Mouse (Mus musculus) C2C12 (cell line): ENCODE measurements around the gene BC003965. TPM values are rescaled to one million over a fixed set of nuclear protein-coding genes. Genes with fewer than 3 reads are reported as not detected.
"Not testable (repeated sequence)": the region's sequence is repeated elsewhere in the genome, so short reads cannot be mapped to it uniquely, and the experiment has no call there.

Experiments used
- H3K27me3 ChIP-seq: one replicate; pipeline ENCODE4 v1.6.1; 2011; ENCODE audit not compliant: control insufficient read depth, insufficient read depth, insufficient read length
- H3K36me3 ChIP-seq: one replicate; pipeline ENCODE4 v1.6.1; 2011; ENCODE audit not compliant: control insufficient read depth, insufficient read depth
- H3K4me3 ChIP-seq: one replicate; pipeline ENCODE4 v1.5.1; 2011; ENCODE audit warnings: mild to moderate bottlenecking, control low read depth; ENCODE audit not compliant: poor library complexity, insufficient read depth, severe bottlenecking
- H3K79me2 ChIP-seq: one replicate; pipeline ENCODE4 v1.6.1; 2011; ENCODE audit not compliant: control insufficient read depth, insufficient read depth
- H3K79me3 ChIP-seq: one replicate; pipeline ENCODE4 v1.6.1; 2011; ENCODE audit warnings: low read depth, control low read depth
- H3ac ChIP-seq: one replicate; pipeline ENCODE3; 2011; ENCODE audit warnings: low read depth; ENCODE audit not compliant: control insufficient read depth, insufficient read length
- CEBPB ChIP-seq: IDR thresholded peaks from one replicate; pipeline ENCODE4 v1.6.1; 2011; ENCODE audit warnings: low read depth, mild to moderate bottlenecking, control low read depth, moderate library complexity
- CTCF ChIP-seq: IDR thresholded peaks from one replicate; pipeline ENCODE4 v1.5.1; 2011; ENCODE audit not compliant: control insufficient read depth, insufficient read depth, insufficient read length
- FOSL1 ChIP-seq: IDR thresholded peaks from one replicate; pipeline ENCODE4 v1.8.0; 2011; ENCODE audit warnings: mild to moderate bottlenecking, low read length; ENCODE audit not compliant: poor library complexity, insufficient read depth, severe bottlenecking
- MAX ChIP-seq: IDR thresholded peaks from one replicate; pipeline ENCODE4 v1.6.1; 2011; ENCODE audit warnings: mild to moderate bottlenecking, control low read depth
- MYOD1 ChIP-seq: IDR thresholded peaks from one replicate; pipeline ENCODE4 v1.6.1; 2011; ENCODE audit warnings: low read depth; ENCODE audit not compliant: control insufficient read depth, insufficient read length
- MYOG ChIP-seq: IDR thresholded peaks from one replicate; pipeline ENCODE4 v1.6.1; 2011; ENCODE audit not compliant: control insufficient read depth, insufficient read length; ENCODE audit errors: extremely low read depth
- USF1 ChIP-seq: IDR thresholded peaks from one replicate; pipeline ENCODE4 v1.6.1; 2011; ENCODE audit warnings: low read depth, mild to moderate bottlenecking, control low read depth, moderate library complexity
- polyA plus RNA-seq: library from polyadenylated mRNA; unstranded; fragments of >200 nt; fragmentation: generic; extraction: Trizol; gene quantifications from one replicate; pipeline ENCODE4 v1.2.1, GENCODE M21; 2012; ENCODE audit warnings: missing spikeins

The BC003965 gene
- polyA plus RNA-seq, 1 experiment: 14.3 TPM

- Histone ChIP-seq H3K4me3 (no peak overlapping the region), H3K36me3 (no peaks in the 10 kb centered on the region), H3K79me2 (no peaks in the 10 kb centered on the region), H3ac (no peak overlapping the region), H3K79me3 (no peaks in the 10 kb centered on the region), H3K27me3 (no peaks in the 10 kb centered on the region)
- TF ChIP-seq USF1 (no peak), CTCF (no peak), MYOG (no peak), MAX (no peak), FOSL1 (no peak), MYOD1 (no peak), CEBPB (no peak)
These were observed 40.4 kb downstream of the BC003965 start for GRCm38 (mm10) chr17:25224586-25225222.

GRCm38 (mm10) chr17:25225659-25226058 is 41.3 kb downstream of the BC003965 start:
- Histone ChIP-seq H3ac (no peak overlapping the region), H3K4me3 (no peak overlapping the region), H3K79me2 (no peaks in the 10 kb centered on the region), H3K27me3 (no peaks in the 10 kb centered on the region), H3K36me3 (no peaks in the 10 kb centered on the region), H3K79me3 (no peaks in the 10 kb centered on the region)
- no peak for TF ChIP-seq MAX
- TF ChIP-seq MYOD1: no peak
- no peak for TF ChIP-seq CTCF
- TF ChIP-seq CEBPB: no peak
- no peak for TF ChIP-seq FOSL1
- no peak for TF ChIP-seq MYOG
- TF ChIP-seq USF1: no peak

GRCm38 (mm10) chr17:25227991-25228390 is 43.6 kb downstream of the BC003965 start:
- no peaks in the 10 kb centered on the region for H3K79me2 ChIP-seq
- H3K4me3 ChIP-seq: no peak overlapping the region
- no peak for TF ChIP-seq MYOG
- TF ChIP-seq FOSL1: no peak
- TF ChIP-seq USF1: no peak
- TF ChIP-seq MYOD1: no peak
- TF ChIP-seq CEBPB: no peak
- no peak for TF ChIP-seq MAX
- no peak for TF ChIP-seq CTCF
- no peaks in the 10 kb centered on the region for H3K36me3 ChIP-seq
- H3K79me3 ChIP-seq: no peaks in the 10 kb centered on the region
- H3K27me3 ChIP-seq: no peaks in the 10 kb centered on the region
- H3ac ChIP-seq: no peak overlapping the region

GRCm38 (mm10) chr17:25230014-25230655 is 45.8 kb downstream of the BC003965 start:
- H3K27me3 ChIP-seq, H3K36me3 ChIP-seq, H3K79me3 ChIP-seq, H3K79me2 ChIP-seq, H3K4me3 ChIP-seq, H3ac ChIP-seq: not testable (repeated sequence)

- TF ChIP-seq FOSL1 (no peak), CTCF (no peak), USF1 (no peak)
- Histone ChIP-seq H3K4me3 (no peak overlapping the region), H3K27me3 (no peaks in the 10 kb centered on the region), H3K79me2 (no peaks in the 10 kb centered on the region), H3K79me3 (no peaks in the 10 kb centered on the region), H3ac (no peak overlapping the region), H3K36me3 (no peaks in the 10 kb centered on the region)
These were observed 46.3 kb downstream of the BC003965 start for GRCm38 (mm10) chr17:25230700-25231099.

- not testable (repeated sequence) for H3K79me3 ChIP-seq, H3K36me3 ChIP-seq, H3K79me2 ChIP-seq, H3K4me3 ChIP-seq, H3ac ChIP-seq, H3K27me3 ChIP-seq
These were observed 47.3 kb downstream of the BC003965 start for GRCm38 (mm10) chr17:25231621-25232020.
